Mouse (Mus musculus) mesoderm, embryonic 11.5 days (tissue): ENCODE data around the gene Dip2c.

ENCODE experiments used
- DNase-seq: peaks from one replicate; pipeline ENCODE4 v3.0.0-alpha.2; 2012; ENCODE audit warnings: low read depth, low spot score

Dip2c gene

DNA sequence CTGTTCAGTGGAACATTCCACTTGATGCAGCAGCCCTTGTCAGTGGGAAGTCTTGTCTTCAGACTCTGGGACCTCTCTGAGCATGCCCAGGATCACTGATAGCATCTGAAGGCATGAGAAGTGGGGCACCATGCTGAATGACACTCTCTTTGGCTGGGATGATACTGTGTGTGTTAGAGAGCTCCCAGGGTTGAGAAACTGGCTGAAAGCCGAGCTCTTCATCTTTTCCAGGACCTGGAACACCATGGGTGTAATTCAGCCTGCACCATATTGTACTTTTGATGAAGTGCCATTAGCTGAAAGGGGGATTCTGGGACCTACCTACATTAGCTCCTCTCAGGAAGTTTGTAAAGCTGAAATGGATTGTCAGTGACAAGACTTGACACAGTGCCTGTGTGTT lies 146.5 kb downstream of the Dip2c start:
- no peak for DNase-seq

GRCm38 (mm10) chr13:9424434-9424833 lies 148.1 kb downstream of the Dip2c start:
- DNase-seq = no peak

GRCm38 (mm10) chr13:9426267-9426666 lies 149.9 kb downstream of the Dip2c start:
- DNase-seq = no peak

DNA sequence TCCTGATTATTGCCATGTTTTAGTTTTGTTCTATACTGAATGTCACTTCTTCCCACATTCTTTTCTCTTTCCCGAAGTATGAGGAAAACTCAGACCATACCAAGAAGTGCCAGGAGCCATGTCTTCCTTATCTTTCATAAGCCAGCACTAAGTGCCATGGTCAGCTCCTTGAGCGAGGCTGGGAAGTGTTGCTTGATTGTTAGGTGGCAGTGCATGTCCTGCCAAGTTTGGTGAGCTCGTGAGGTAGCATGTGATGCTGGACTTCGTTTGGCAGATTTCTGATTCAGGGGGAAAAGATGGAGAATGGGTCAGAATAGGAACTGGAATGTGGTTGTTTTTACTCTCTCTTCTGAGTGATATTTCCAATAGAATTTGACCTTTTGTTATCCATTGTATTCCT lies 150.5 kb downstream of the Dip2c start:
- DNase-seq = no peak

DNA sequence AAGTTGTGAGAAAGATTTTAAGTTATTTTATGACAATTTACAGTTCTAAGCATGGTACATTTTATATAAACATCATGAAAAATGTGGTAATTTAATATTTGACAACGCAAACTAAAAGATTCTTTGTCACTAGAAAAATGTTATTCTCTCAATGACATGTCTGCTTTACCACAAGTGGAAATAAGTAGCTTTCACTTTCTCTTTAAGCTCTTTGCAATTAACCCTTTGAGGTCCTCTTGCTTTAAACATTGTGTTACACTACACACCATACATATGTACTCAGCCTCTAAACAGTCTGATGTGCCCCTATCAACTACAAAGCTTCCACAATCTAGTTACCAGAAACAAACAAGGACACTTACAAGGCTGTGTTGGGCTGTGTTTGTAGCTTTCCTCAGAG lies 153.6 kb downstream of the Dip2c start:
- DNase-seq = no peak

GRCm38 (mm10) chr13:9430724-9431123 lies 154.4 kb downstream of the Dip2c start:
- no peak for DNase-seq

DNA sequence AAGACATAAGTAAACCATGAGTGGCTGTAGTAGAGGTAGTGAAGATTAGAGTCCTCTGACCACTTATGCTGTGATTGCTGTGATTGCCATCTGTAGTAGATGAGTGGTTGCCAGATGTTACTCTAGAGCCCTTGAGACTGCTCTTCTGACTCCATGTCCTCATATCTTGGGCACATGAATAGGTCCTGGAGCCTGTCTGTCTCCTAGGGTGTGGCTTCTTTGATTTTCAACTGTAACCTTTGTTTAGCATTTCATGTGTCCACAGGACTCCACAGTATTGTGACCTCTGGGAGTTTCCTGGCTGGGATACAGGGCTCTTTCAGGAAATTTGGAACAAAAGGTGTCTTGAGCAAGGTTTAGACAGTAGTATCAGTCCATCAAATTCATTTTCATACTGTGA lies 155.1 kb downstream of the Dip2c start:
- no peak for DNase-seq

GRCm38 (mm10) chr13:9443066-9443465 lies 166.7 kb downstream of the Dip2c start:
- no peak for DNase-seq

DNA sequence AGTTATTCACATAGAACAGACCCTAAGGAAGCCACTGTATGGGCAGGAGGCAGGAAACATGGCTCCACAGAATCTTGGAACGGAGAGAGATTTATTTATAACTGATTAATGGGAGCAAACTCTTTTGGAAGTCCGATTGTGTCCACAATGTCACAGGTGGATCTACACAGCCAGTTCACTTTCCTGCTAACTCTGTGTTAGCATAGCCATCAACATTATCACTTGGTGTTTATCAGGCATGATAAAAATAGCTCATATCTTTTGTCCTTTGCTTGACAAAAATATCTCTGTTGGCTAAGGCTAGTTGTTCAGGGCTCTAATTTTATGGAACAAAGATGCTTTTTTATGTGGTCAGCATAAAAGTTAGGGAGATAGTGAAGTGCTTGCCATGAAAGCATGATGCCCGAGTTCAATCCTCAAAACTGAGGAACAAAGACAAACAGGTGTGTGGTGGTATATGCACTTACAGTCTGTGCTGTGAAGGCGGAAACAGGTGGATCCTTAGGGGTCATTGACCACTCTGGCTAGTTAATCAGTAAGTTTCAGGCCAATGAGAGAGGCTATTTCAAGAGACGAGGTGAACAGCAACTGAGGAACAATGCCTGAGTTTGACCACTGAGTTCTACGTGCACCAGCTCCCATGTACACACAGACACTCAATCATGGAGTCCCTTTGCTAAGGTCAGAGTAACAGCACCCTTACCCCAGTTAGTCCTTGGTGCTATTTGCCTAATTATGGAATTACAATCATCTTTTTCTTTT lies 169.4 kb downstream of the Dip2c start:
- no peak for DNase-seq

GRCm38 (mm10) chr13:9446448-9447115 lies 170.3 kb downstream of the Dip2c start:
- no peak for DNase-seq

DNA sequence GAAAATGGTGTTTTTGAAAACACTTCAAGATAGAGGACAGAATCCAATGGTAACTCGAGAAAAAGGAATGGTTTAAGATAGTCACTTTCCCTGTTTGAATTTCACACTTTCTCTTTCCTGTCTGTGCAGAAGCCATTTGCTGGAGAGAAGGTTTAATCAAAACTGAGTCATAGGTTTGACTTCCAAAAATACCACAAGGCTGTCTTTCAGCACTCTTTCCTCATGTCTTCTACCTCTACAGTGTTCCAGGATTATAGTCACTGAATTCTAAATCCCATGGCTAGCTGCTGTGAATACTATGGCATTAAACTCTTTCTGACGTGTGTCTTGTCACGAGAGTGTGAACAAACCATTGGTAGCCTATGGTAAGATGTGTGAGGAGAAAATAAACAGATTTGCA lies 173.9 kb downstream of the Dip2c start:
- no peak for DNase-seq

- no peak for DNase-seq
Measured at GRCm38 (mm10) chr13:9451952-9452351, 175.6 kb downstream of the Dip2c start.

DNA sequence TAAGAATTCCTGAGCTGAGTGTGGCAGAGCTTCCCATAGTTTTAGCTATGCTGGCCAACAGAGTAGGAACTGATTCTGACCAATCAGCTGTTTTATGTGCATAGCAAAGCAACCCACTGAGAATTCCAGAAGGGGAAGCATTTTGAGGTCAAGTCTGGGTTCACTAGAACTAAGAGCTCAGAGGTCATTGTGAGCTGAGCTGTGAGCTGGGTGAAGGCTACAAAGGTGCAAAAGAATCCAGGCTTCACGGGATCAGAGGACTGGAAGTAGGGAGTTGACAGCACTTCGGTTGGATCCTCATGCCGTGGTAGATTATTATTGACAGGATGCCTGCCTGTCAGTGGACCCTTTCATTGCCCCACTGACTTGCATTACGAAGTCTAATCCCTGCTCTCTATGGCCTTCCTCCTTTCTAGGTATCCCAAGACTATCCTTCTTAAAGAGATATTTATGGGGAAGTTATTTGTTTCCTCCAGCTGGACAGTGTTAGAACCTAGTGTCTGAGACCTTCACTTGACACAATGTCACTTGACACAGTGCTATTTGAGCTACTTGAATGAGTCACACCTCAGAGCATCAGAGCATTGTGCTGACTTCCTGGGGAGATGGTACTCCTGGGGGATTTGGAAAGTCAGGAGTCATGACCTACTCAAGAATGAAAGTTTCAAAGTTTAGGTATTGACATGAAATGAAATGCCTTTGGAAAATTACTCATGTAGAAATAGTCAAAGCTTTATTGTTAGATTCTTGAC lies 178.3 kb downstream of the Dip2c start:
- DNase-seq = peak; percentile 9

- no peak for DNase-seq
Measured at GRCm38 (mm10) chr13:9455979-9456378, 179.7 kb downstream of the Dip2c start.

DNA sequence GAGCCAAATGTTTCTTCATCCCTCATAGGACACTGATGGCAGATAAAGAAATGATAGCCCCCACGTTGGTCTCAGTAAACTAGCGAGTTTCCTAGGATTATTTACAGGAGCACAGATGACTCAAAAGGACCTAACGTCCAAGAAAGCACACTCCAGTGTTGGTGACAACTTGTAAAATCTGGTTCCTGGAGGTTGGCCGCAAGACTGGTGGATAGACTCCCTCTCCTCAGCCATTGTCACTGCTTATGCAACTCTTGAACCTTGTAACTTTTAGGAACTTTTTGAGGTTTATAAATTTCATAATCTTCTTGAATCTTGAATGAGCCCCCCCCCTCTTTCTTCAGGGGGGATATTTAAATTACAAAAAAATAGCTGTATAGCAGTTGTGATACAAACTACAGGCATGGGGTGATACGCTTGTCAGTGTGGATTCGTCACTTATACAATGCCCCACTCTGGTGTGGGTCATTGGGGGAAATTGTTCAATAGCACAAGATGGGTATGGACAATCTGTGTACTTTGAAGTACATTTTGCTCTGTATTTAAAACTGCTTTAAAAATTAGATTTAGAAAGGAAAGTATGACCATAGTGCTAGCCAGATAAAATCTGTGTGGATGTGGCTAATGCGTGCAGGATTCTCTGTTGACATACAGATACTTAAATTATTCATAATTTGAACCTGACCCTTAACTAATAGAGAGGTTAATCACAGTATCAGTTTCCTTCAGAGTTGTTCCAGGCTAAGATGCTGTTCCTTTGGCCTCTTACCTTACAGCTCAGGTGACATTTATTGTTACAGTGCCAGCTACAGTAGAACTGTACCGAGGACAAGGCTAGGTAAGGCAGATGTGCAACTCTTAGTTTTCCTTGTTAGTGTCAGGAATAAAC lies 181.3 kb downstream of the Dip2c start:
- no peak for DNase-seq

DNA sequence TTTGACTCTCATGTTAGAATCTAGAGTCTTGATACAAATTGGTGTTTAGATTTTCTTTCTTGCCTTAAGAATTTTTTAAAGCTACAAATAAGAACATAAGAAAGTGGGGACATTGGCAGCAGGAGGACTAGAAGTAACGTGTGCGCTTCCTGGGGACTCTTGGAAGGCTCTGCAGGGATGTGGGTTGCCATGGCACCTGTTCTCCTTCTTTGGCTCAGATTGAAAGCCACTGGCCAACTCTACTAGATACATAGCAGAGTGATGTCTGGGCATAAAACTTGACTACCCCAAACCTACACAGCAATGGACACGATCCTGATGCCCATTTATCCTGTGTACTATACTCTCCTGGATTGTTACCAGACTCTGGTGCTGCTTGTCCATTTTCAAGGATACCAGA lies 188.1 kb downstream of the Dip2c start:
- no peak for DNase-seq

- DNase-seq = peak; percentile 71
Measured at GRCm38 (mm10) chr13:9467216-9467615, 190.9 kb downstream of the Dip2c start.

DNA sequence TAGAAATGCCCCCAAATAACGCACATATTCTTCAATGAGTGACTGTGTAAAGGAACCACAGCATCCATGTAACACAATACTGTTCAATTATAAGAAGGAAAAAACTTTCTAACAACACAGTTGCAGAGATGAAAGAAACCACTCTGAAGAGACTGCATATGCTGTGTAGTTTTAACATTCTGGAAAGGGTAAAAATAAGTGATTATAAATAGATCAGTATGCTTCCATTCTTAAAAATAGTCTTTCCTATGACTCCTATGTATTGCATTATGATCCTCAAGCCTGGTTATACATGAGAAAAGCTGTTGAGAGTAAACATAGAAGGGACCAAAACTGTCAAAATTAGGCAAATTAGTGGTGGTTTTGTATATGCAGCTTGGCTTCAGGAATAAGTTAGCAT lies 197.1 kb downstream of the Dip2c start:
- no peak for DNase-seq

DNA sequence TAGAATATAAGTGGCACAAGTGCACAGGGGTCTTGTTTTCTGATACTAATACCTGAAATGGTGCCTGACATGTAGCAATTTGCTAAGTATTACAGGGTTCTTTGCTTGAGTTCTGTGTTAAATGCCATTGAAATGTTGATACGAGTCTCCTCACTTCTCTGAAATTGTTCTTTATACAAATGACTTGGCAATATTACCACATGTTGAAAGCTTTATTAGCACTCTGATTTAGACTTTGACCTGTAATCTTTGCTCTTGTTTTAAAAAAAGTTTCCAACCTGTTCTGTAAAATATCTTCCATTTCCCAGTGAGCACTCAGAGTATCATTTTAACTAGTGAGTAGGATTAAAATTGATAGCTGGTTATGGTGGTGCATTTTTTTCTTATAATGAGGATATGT lies 205.4 kb downstream of the Dip2c start:
- no peak for DNase-seq

- no peak for DNase-seq
Measured at GRCm38 (mm10) chr13:9489696-9490095, 213.4 kb downstream of the Dip2c start.

DNA sequence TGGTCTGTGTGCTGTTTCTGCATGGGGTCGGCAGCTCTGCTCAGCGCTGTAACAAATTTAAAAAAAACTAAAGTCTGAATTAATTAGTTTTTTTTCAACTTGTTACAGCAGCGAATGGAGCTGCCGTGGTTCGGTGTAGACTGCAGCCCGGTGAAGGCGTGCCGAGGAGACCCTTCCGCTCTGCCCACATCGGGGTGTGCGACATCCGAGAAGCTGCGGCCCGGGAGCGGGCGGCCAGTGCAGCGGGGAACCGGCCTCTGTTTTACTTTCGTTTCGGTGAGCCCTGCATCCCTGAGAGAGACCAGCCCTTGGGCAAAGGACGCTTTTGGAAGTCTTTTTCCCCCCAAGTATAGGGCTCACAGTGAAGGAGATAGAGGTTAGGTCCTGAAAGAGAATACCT lies 218.4 kb downstream of the Dip2c start:
- DNase-seq = no peak
